Mouse (Mus musculus) forebrain, embryonic 14.5 days (tissue): Measurements from ENCODE around the gene Pitpnm2. TPM values are rescaled to one million over a fixed set of nuclear protein-coding genes. Genes with fewer than 3 reads are reported as not detected.

ENCODE experiments used
- ATAC-seq: fragments of 200-750 bp; cut with Nextera tagmentation; 2 replicates; pipeline ENCODE4 v1.8.0; 2017; ENCODE audit warnings: mild to moderate bottlenecking, moderate library complexity
- DNase-seq: peaks from one replicate; pipeline ENCODE4 v3.0.0-alpha.2; 2015; ENCODE audit warnings: low spot score
- H3K27ac ChIP-seq: fragments of 300-500 bp; sonication (generic); 2 replicates; pipeline ENCODE4 v1.5.1; 2014; ENCODE audit warnings: low read depth, mild to moderate bottlenecking, control low read depth, low read length, moderate library complexity
- H3K27me3 ChIP-seq: fragments of 300-500 bp; sonication (generic); replicated peaks from 2 replicates; pipeline ENCODE4 v1.6.1; 2014; ENCODE audit warnings: low read length, control low read depth, mixed read lengths; ENCODE audit not compliant: control insufficient read depth, insufficient read depth
- H3K36me3 ChIP-seq: fragments of 300-500 bp; sonication (generic); 2 replicates; pipeline ENCODE4 v1.6.1; 2014; ENCODE audit warnings: low read length, control low read depth; ENCODE audit not compliant: control insufficient read depth, insufficient read depth
- H3K4me1 ChIP-seq: fragments of 300-500 bp; sonication (generic); 2 replicates; pipeline ENCODE4 v1.6.1; 2014; ENCODE audit warnings: antibody characterized with exemption, low read length, control low read depth; ENCODE audit not compliant: control insufficient read depth, insufficient read depth
- H3K4me2 ChIP-seq: fragments of 300-500 bp; sonication (generic); 2 replicates; pipeline ENCODE4 v1.6.1; 2014; ENCODE audit warnings: mild to moderate bottlenecking, control low read depth, low read length
- H3K4me3 ChIP-seq: fragments of 300-500 bp; sonication (generic); 2 replicates; pipeline ENCODE4 v1.5.1; 2014; ENCODE audit warnings: low read depth, low read length, control low read depth
- H3K9ac ChIP-seq: fragments of 300-500 bp; sonication (generic); 2 replicates; pipeline ENCODE4 v1.6.1; 2014; ENCODE audit warnings: mild to moderate bottlenecking, low read length, control low read depth, moderate library complexity
- H3K9me3 ChIP-seq: fragments of 300-500 bp; sonication (generic); replicated peaks from 2 replicates; pipeline ENCODE4 v1.6.1; 2016; ENCODE audit warnings: low read length, control low read depth, mixed read lengths; ENCODE audit not compliant: control insufficient read depth
- WGBS: fragments of 180-500 bp; shearing (Covaris S2); extraction: QIAGEN DNeasy Blood & Tissue Kit; methylation state at CpG from one replicate; pipeline ENCODE4 v1.1.7; 2014; 5-methylcytosine and 5-hydroxymethylcytosine counted together
- polyA plus RNA-seq: library from polyadenylated mRNA; unstranded; fragments of >200 nt; fragmentation: Nextera tagmentation; extraction: Ambion mirVana; gene quantifications from 2 replicates; pipeline ENCODE4 v1.2.1, GENCODE M21; 2014

Gene Pitpnm2
- polyA plus RNA-seq, 1 experiment from 2014 or later, result 8.5 TPM

- H3K4me1 ChIP-seq, result no peaks in the 10 kb centered on the region
- no peak overlapping the region for H3K4me2 ChIP-seq
- ATAC-seq (no peak), DNase-seq (no peak)
- no peaks in the 10 kb centered on the region for H3K9me3 ChIP-seq
- no peaks in the 10 kb centered on the region for H3K36me3 ChIP-seq
- H3K27ac ChIP-seq, result peak overlapping the region; percentile 11; the same call in 1 of the 2 replicates
- no peaks in the 10 kb centered on the region for H3K27me3 ChIP-seq
- 85% methylated on average over 13 of the region's 13 CpGs for WGBS
- no peak overlapping the region for H3K9ac ChIP-seq
- no peak overlapping the region for H3K4me3 ChIP-seq
Observed at GRCm38 (mm10) chr5:124213588-124214469, 35.7 kb downstream of the Pitpnm2 start.

GRCm38 (mm10) chr5:124211669-124212068 is 37.9 kb downstream of the Pitpnm2 start:
- H3K36me3 ChIP-seq, result no peaks in the 10 kb centered on the region
- H3K9ac ChIP-seq, result no peak overlapping the region
- WGBS, result 89% methylated on average over 2 of the region's 2 CpGs
- no peak overlapping the region for H3K27ac ChIP-seq
- H3K9me3 ChIP-seq, result no peaks in the 10 kb centered on the region
- H3K4me2 ChIP-seq, result no peak overlapping the region
- H3K4me1 ChIP-seq, result no peaks in the 10 kb centered on the region
- H3K4me3 ChIP-seq, result no peak overlapping the region
- DNase-seq (no peak), ATAC-seq (no peak)
- H3K27me3 ChIP-seq, result no peaks in the 10 kb centered on the region

DNA sequence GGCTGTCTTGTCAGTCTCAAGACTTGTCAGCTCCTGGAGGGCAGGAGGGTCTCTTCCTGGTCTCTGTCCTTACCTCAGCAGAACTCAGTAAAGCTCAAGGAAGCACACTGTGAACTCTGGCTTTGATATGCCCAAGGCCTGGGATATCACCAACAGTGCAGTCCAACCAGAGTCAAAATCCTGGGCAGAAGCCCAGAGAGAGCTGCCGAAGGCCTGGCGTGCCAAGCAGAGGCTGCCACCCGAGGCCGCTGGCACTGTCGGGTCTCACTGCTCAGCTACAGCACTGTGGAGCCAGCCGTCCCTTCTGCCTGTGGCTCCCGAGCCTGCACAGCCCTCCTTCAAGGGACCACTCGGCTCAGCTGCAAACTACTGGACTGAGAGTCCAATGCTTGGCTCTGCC is 38.3 kb downstream of the Pitpnm2 start:
- no peaks in the 10 kb centered on the region for H3K27me3 ChIP-seq
- H3K4me2 ChIP-seq, result no peak overlapping the region
- DNase-seq (no peak), ATAC-seq (no peak)
- 82% methylated on average over 8 of the region's 8 CpGs for WGBS
- no peak overlapping the region for H3K27ac ChIP-seq
- H3K36me3 ChIP-seq, result no peaks in the 10 kb centered on the region
- H3K4me3 ChIP-seq, result no peak overlapping the region
- no peaks in the 10 kb centered on the region for H3K9me3 ChIP-seq
- H3K9ac ChIP-seq, result no peak overlapping the region
- no peaks in the 10 kb centered on the region for H3K4me1 ChIP-seq

- ATAC-seq, result no peak
- WGBS, result 72% methylated on average over 18 of the region's 18 CpGs
- Histone ChIP-seq H3K27me3 (no peaks in the 10 kb centered on the region), H3K4me3 (no peak overlapping the region), H3K9me3 (no peaks in the 10 kb centered on the region), H3K4me2 (no peak overlapping the region), H3K36me3 (no peaks in the 10 kb centered on the region), H3K27ac (no peak overlapping the region), H3K4me1 (no peaks in the 10 kb centered on the region), H3K9ac (no peak overlapping the region)
- no peak for DNase-seq
Observed at GRCm38 (mm10) chr5:124210281-124211016, 39.1 kb downstream of the Pitpnm2 start.

GRCm38 (mm10) chr5:124209850-124210249 is 39.7 kb downstream of the Pitpnm2 start:
- H3K4me3 ChIP-seq, result no peak overlapping the region
- WGBS, result 69% methylated on average over 6 of the region's 6 CpGs
- ATAC-seq, result no peak
- H3K9ac ChIP-seq, result no peak overlapping the region
- H3K27ac ChIP-seq, result no peak overlapping the region
- no peak for DNase-seq
- no peaks in the 10 kb centered on the region for H3K9me3 ChIP-seq
- H3K4me2 ChIP-seq, result no peak overlapping the region
- H3K36me3 ChIP-seq, result no peaks in the 10 kb centered on the region
- no peaks in the 10 kb centered on the region for H3K27me3 ChIP-seq
- H3K4me1 ChIP-seq, result no peaks in the 10 kb centered on the region

DNA sequence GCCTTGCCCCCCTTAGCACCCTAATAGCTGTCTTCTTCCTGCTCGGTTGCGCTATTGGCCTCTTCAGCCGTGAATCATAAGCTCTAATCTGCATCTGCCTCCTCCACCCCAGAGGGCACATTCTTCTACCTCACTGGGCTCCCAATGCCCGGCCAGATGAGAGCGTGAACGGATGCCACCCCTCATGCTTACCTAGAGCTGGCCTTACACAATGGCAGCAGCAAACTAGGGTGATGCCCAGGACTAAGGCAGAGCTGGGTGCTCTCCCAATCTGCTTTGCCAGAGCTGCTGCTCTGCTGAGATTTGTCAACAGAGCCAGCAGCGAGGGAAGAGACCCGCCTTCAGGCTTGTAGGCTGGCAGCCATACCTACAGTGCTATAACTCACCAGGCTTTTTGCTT is 41.5 kb downstream of the Pitpnm2 start:
- ATAC-seq, result no peak
- Histone ChIP-seq H3K4me1 (no peaks in the 10 kb centered on the region), H3K4me3 (no peak overlapping the region), H3K9me3 (no peaks in the 10 kb centered on the region), H3K36me3 (no peaks in the 10 kb centered on the region), H3K9ac (no peak overlapping the region), H3K27me3 (no peaks in the 10 kb centered on the region), H3K27ac (no peak overlapping the region), H3K4me2 (no peak overlapping the region)
- DNase-seq, result no peak
- WGBS, result 76% methylated on average over 8 of the region's 8 CpGs

- Histone ChIP-seq H3K27ac (no peak overlapping the region), H3K4me2 (no peak overlapping the region), H3K9me3 (no peaks in the 10 kb centered on the region), H3K4me3 (no peak overlapping the region), H3K27me3 (no peaks in the 10 kb centered on the region), H3K9ac (no peak overlapping the region), H3K4me1 (no peaks in the 10 kb centered on the region), H3K36me3 (no peaks in the 10 kb centered on the region)
- WGBS, result 75% methylated on average over 13 of the region's 13 CpGs
- DNase-seq, result no peak
- ATAC-seq, result no peak
Observed at GRCm38 (mm10) chr5:124206481-124207038, 43.0 kb downstream of the Pitpnm2 start.

GRCm38 (mm10) chr5:124205809-124206380 is 43.7 kb downstream of the Pitpnm2 start:
- 56% methylated on average over 5 of the region's 5 CpGs for WGBS
- Histone ChIP-seq H3K4me1 (no peaks in the 10 kb centered on the region), H3K36me3 (no peaks in the 10 kb centered on the region), H3K4me2 (no peak overlapping the region), H3K4me3 (no peak overlapping the region), H3K9me3 (no peaks in the 10 kb centered on the region), H3K27ac (no peak overlapping the region), H3K9ac (no peak overlapping the region), H3K27me3 (no peaks in the 10 kb centered on the region)
- ATAC-seq (no peak), DNase-seq (no peak)
